Mouse (Mus musculus) heart, postnatal 36 days (tissue): Measurements from ENCODE around the gene Upb1. TPM values are rescaled to one million over a fixed set of nuclear protein-coding genes. Genes with fewer than 3 reads are reported as not detected.

Source experiments
- DNase-seq, 2 experiments: peaks; one replicate each; pipeline ENCODE4 v3.0.0; 2021 to 2022
- intact Hi-C: fragments of 180-260 bp; cut with DNase I; formaldehyde crosslinking; loops from one replicate; pipeline ENCODE4 v1.15.1; 2025
- total RNA-seq, 2 experiments: library from RNA; stranded (reverse); gene quantifications; 2 replicates each; pipeline ENCODE4 v1.2.3; 2021

Gene Upb1
- total RNA-seq, 2 experiments from 2014 or later: 0.65 to 1.3 TPM

GRCm38 (mm10) chr10:75418747-75419146, 17.8 kb downstream of the Upb1 start:
- intact Hi-C loops: no loop called here
- no peak for DNase-seq

- intact Hi-C loops: no loop called here
Observed at GRCm38 (mm10) chr10:75424498-75424901, 23.6 kb downstream of the Upb1 start.

GRCm38 (mm10) chr10:75428049-75429003, 27.4 kb downstream of the Upb1 start:
- DNase-seq: no peak
- intact Hi-C loops: no loop called here

More at GRCm38 (mm10) chr10:75424498-75424901, 23.6 kb downstream of the Upb1 start:
- DNase-seq: no peak

- intact Hi-C loops: no loop called here
- no peak for DNase-seq
Observed at GRCm38 (mm10) chr10:75429004-75429380, 28.1 kb downstream of the Upb1 start.

GRCm38 (mm10) chr10:75429522-75430146, 28.7 kb downstream of the Upb1 start:
- intact Hi-C loops: no loop called here
- no peak for DNase-seq

- no peak for DNase-seq
- intact Hi-C loops: no loop called here
Observed at GRCm38 (mm10) chr10:75430147-75430537, 29.2 kb downstream of the Upb1 start.

GRCm38 (mm10) chr10:75430633-75431032, 29.7 kb downstream of the Upb1 start:
- intact Hi-C loops: no loop called here
- DNase-seq: no peak

GRCm38 (mm10) chr10:75436604-75437217, 35.8 kb downstream of the Upb1 start:
- intact Hi-C loops: loop anchor here (1.0 to 5.0 kb wide), 4 partner anchors 46 to 254 kb away; no protein-coding TSS in a partner anchor
- peak; percentile 84 to 85 for DNase-seq

GRCm38 (mm10) chr10:75437284-75437683, 36.4 kb downstream of the Upb1 start:
- intact Hi-C loops: loop anchor here (1.0 to 5.0 kb wide), 3 partner anchors 46 to 181 kb away; no protein-coding TSS in a partner anchor
- no peak for DNase-seq

- intact Hi-C loops: loop anchor here (5.0 kb wide), 1 partner anchor 161 kb away; no protein-coding TSS in a partner anchor
- peak; percentile 59 to 68 for DNase-seq
Observed at GRCm38 (mm10) chr10:75438132-75438810, 37.4 kb downstream of the Upb1 start.

GRCm38 (mm10) chr10:75439211-75439811, 38.4 kb downstream of the Upb1 start:
- intact Hi-C loops: loop anchor here (1.0 to 5.0 kb wide), 2 partner anchors 47 to 162 kb away; no protein-coding TSS in a partner anchor
- peak; percentile 53 to 67 for DNase-seq

GRCm38 (mm10) chr10:75440756-75441155, 39.8 kb downstream of the Upb1 start:
- intact Hi-C loops: no loop called here

GRCm38 (mm10) chr10:75441800-75442199, 40.9 kb downstream of the Upb1 start:
- no peak for DNase-seq
- intact Hi-C loops: no loop called here

More at GRCm38 (mm10) chr10:75440756-75441155, 39.8 kb downstream of the Upb1 start:
- no peak for DNase-seq

GRCm38 (mm10) chr10:75443017-75443416, 42.1 kb downstream of the Upb1 start:
- DNase-seq: no peak
- intact Hi-C loops: no loop called here

GRCm38 (mm10) chr10:75444111-75444826, 43.4 kb downstream of the Upb1 start:
- no peak for DNase-seq
- intact Hi-C loops: no loop called here

- DNase-seq: no peak
- intact Hi-C loops: no loop called here
Observed at GRCm38 (mm10) chr10:75445030-75445429, 44.1 kb downstream of the Upb1 start.

GRCm38 (mm10) chr10:75446501-75447083, 45.7 kb downstream of the Upb1 start:
- DNase-seq: no peak

GRCm38 (mm10) chr10:75447489-75447888, 46.6 kb downstream of the Upb1 start:
- intact Hi-C loops: no loop called here
- no peak for DNase-seq

More at GRCm38 (mm10) chr10:75446501-75447083, 45.7 kb downstream of the Upb1 start:
- intact Hi-C loops: no loop called here
